Mouse (Mus musculus) brain, adult 2 months (tissue): Measurements from ENCODE around the gene Rfk.

Source experiments
- DNase-seq: peaks from one replicate; pipeline ENCODE4 v3.0.0; 2011; ENCODE audit warnings: low read depth, low spot score

Gene Rfk

GRCm38 (mm10) chr19:17443581-17443980 lies 49.7 kb downstream of the Rfk start:
- DNase-seq: no peak
